Mouse (Mus musculus) bone marrow, adult 2 months (tissue): ENCODE measurements around the gene Surf2. TPM values are rescaled to one million over a fixed set of nuclear protein-coding genes. Genes with fewer than 3 reads are reported as not detected.

Source experiments
- H3K27ac ChIP-seq: fragments of 200-500 bp; 2 replicates; pipeline ENCODE4 v1.5.1; 2012; ENCODE audit warnings: low read depth, mild to moderate bottlenecking, control low read depth, inconsistent platforms, low read length; ENCODE audit not compliant: control insufficient read depth, poor library complexity, insufficient read depth
- H3K4me1 ChIP-seq: fragments of 200-500 bp; 2 replicates; pipeline ENCODE4 v1.6.1; 2011; ENCODE audit warnings: low read length; ENCODE audit not compliant: control insufficient read depth, insufficient read depth
- H3K4me3 ChIP-seq: fragments of 200-500 bp; replicated peaks from 2 replicates; pipeline ENCODE3; 2011; ENCODE audit warnings: mild to moderate bottlenecking, low read depth, low read length, control low read depth; ENCODE audit not compliant: control insufficient read depth
- CTCF ChIP-seq: fragments of 200-500 bp; IDR thresholded peaks from 2 replicates; pipeline ENCODE4 v1.5.1; 2011; ENCODE audit warnings: low read length, control low read depth; ENCODE audit not compliant: control insufficient read depth, insufficient read depth
- POLR2A ChIP-seq: fragments of 200-500 bp; IDR thresholded peaks from 2 replicates; pipeline ENCODE4 v1.6.1; 2011; ENCODE audit warnings: low read depth, mild to moderate bottlenecking, control low read depth, low read length, borderline replicate concordance; ENCODE audit not compliant: control insufficient read depth
- WGBS: fragments of 180-500 bp; shearing (Covaris S2); methylation state at CpG from one replicate; pipeline ENCODE4 v1.1.7; 2018; 5-methylcytosine and 5-hydroxymethylcytosine counted together
- polyA plus RNA-seq: library from polyadenylated mRNA; stranded (reverse); fragments of >200 nt; gene quantifications from 2 replicates; pipeline ENCODE4 v1.2.4, GENCODE M21; 2011; ENCODE audit warnings: low replicate concordance; ENCODE audit not compliant: missing spikeins, insufficient read depth, insufficient read length

The Surf2 gene
- polyA plus RNA-seq, 1 experiment: 36.9 TPM

GRCm38 (mm10) chr2:26921784-26922183 is 5.6 kb downstream of the Surf2 start:
- H3K4me1 ChIP-seq: peaks cover 3% of the 10 kb centered on the region; the same call in 1 of the 2 replicates
- WGBS: 73% methylated on average over 9 of the region's 9 CpGs
- TF ChIP-seq POLR2A (no peak), CTCF (no peak)

GRCm38 (mm10) chr2:26927745-26928476 is 11.7 kb downstream of the Surf2 start:
- Histone ChIP-seq H3K4me3 (no peak overlapping the region), H3K4me1 (no peaks in the 10 kb centered on the region; the same call in 1 of the 2 replicates), H3K27ac (no peak overlapping the region)
- WGBS: 87% methylated on average over 6 of the region's 6 CpGs
- TF ChIP-seq POLR2A (no peak), CTCF (no peak)

More at GRCm38 (mm10) chr2:26921784-26922183, 5.6 kb downstream of the Surf2 start:
- H3K4me3 ChIP-seq: no peak overlapping the region
- no peak overlapping the region for H3K27ac ChIP-seq

GRCm38 (mm10) chr2:26930390-26930789 is 14.2 kb downstream of the Surf2 start:
- peak; percentile 60 for TF ChIP-seq CTCF
- TF ChIP-seq POLR2A: no peak
- Histone ChIP-seq H3K27ac (no peak overlapping the region), H3K4me3 (no peak overlapping the region), H3K4me1 (peaks cover 6% of the 10 kb centered on the region)
- WGBS: 6% methylated on average over 1 of the region's 1 CpGs

- H3K4me1 ChIP-seq: peaks cover 9% of the 10 kb centered on the region
- WGBS: under 1% methylated on average over 45 of the region's 49 CpGs
- TF ChIP-seq POLR2A (peak; percentile 19; the same call in 1 of the 2 replicates), CTCF (no peak)
Observed at GRCm38 (mm10) chr2:26932473-26933303, 16.5 kb downstream of the Surf2 start.

GRCm38 (mm10) chr2:26933304-26934055 is 17.3 kb downstream of the Surf2 start, which contains the start of the genes Surf4 and Stkld1:
Gene Surf4, minus strand, starts transcription at chr2:26933928.
Gene Stkld1, plus strand, starts transcription at chr2:26934047.
- 1% methylated on average over 62 of the region's 70 CpGs for WGBS
- H3K27ac ChIP-seq: peak within 1 kb of the TSS; percentile 96
- TF ChIP-seq POLR2A (peak; percentile 94; the same call in 1 of the 2 replicates), CTCF (no peak)
- H3K4me1 ChIP-seq: peaks cover 9% of the 10 kb centered on the region
- H3K4me3 ChIP-seq: peak within 1 kb of the TSS; percentile 96

More at GRCm38 (mm10) chr2:26932473-26933303, 16.5 kb downstream of the Surf2 start:
- peak overlapping the region; percentile 96 for H3K4me3 ChIP-seq
- peak overlapping the region; percentile 96 for H3K27ac ChIP-seq

GRCm38 (mm10) chr2:26935286-26935685 is 19.1 kb downstream of the Surf2 start:
- 1% methylated on average over 2 of the region's 2 CpGs for WGBS
- Histone ChIP-seq H3K4me1 (peaks cover 9% of the 10 kb centered on the region), H3K27ac (no peak overlapping the region), H3K4me3 (no peak overlapping the region)
- TF ChIP-seq POLR2A (no peak), CTCF (no peak)

- TF ChIP-seq POLR2A: no peak
- no peak for TF ChIP-seq CTCF
- peaks cover 11% of the 10 kb centered on the region for H3K4me1 ChIP-seq
- no peak overlapping the region for H3K4me3 ChIP-seq
- 0% methylated on average over 1 of the region's 1 CpGs for WGBS
- no peak overlapping the region for H3K27ac ChIP-seq
Observed at GRCm38 (mm10) chr2:26936425-26936824, 20.3 kb downstream of the Surf2 start.
